Mouse (Mus musculus) embryo, embryonic 10.5 days (tissue): ENCODE data around the gene Rplp1.
A peak's percentile ranks its signal among the peaks of the same experiment; 100 is the strongest.

Source experiments
- DNase-seq: peaks from one replicate; pipeline ENCODE4 v3.0.0-alpha.2; 2015; ENCODE audit warnings: low spot score

The Rplp1 gene

GRCm38 (mm10) chr9:61877373-61878112, 36.8 kb downstream of the Rplp1 start:
- peak; percentile 60 for DNase-seq

- DNase-seq = peak; percentile 59
Observed at GRCm38 (mm10) chr9:61873325-61873724, 41.0 kb downstream of the Rplp1 start.

GRCm38 (mm10) chr9:61872246-61872941, 41.9 kb downstream of the Rplp1 start:
- peak; percentile 61 for DNase-seq

- DNase-seq = no peak
Observed at GRCm38 (mm10) chr9:61871839-61872238, 42.5 kb downstream of the Rplp1 start.

GRCm38 (mm10) chr9:61867659-61868058, 46.7 kb downstream of the Rplp1 start:
- no peak for DNase-seq
